Mouse (Mus musculus) Patski (cell line): ENCODE data around the gene Acta1. TPM values are rescaled to one million over a fixed set of nuclear protein-coding genes. Genes with fewer than 3 reads are reported as not detected.

ENCODE experiments used
- ATAC-seq: fragments of 100-300 bp; one replicate; pipeline ENCODE4 v1.8.0; 2021
- CTCF ChIA-PET: fragments of 350-600 bp; sonication (Branson Sonifier 250); formaldehyde crosslinking; loops from one replicate; lab custom pipeline; 2022; ENCODE audit warnings: inconsistent platforms; lab: Charles Lee
- POLR2A ChIA-PET: fragments of 350-600 bp; sonication (Branson Sonifier 250); formaldehyde crosslinking; loops from one replicate; lab custom pipeline; 2022; ENCODE audit warnings: antibody characterized with exemption, inconsistent platforms; lab: Charles Lee
- DNase-seq: peaks from one replicate; pipeline ENCODE4 v3.0.0-alpha.2; 2011; ENCODE audit warnings: low read depth, low spot score
- H3K27me3 ChIP-seq: fragments of 371-371 bp; one replicate; pipeline ENCODE4 v1.5.1; 2021
- CTCF ChIP-seq: fragments of 100-300 bp; IDR thresholded peaks from one replicate; pipeline ENCODE4 v1.5.1; 2021
- in situ Hi-C: fragments of 300-500 bp; cut with MboI; formaldehyde crosslinking; loops from 3 replicates; pipeline ENCODE4 v1.11.1; 2018; ENCODE audit warnings: low pct_unique_long_range_greater_than_20kb, mixed read lengths
- polyA plus RNA-seq: library from polyadenylated mRNA; unstranded; gene quantifications from one replicate; pipeline ENCODE4 v1.2.3, GENCODE M21; 2021

Acta1 gene
- polyA plus RNA-seq, 1 experiment from 2014 or later: 0.12 TPM

DNA sequence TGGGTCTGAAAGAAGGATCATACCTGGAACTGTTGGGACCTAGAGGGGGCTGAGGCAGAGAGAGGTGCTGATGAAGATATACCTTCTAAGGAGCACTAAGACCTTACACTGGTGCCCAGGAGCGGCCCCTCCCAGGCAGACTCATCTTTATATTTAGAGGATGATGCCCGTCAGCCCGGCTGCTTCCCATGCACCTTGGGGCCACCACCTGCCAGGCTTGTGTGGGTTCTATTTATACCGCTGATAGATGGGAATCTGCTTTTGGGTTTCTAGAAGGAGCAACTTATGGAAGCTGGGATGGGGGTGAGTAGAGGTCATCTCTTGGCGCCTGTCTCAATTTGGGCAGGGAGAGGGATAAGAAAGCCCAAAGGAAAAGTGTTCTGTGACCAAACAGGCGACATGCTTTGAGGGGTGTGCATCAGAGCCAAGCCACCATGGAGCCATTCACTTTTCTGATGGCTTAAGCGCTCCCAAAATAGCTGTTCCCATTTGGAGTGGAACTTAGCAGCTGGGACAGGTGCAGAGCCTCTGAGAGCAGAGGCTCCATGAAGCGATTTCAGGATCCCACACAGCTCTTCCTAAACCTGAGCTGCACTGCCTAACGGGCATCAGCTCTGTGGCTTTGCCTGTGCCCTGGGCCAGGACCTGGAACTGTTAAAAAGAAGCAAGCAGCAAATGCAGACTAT lies 1.3 kb upstream of the Acta1 start:
- ChIA-PET CTCF (interaction anchor here (2.8 kb wide), 1 partner anchor 29 kb away, joined by 11 read pairs; no protein-coding TSS in a partner anchor), POLR2A (no interaction called here)
- in situ Hi-C loops: no loop called here
- no peak for TF ChIP-seq CTCF
- peaks cover 6% of the 10 kb centered on the region for H3K27me3 ChIP-seq
- ATAC-seq (no peak), DNase-seq (no peak)

GRCm38 (mm10) chr8:123895230-123895629 lies 679 bp upstream of the Acta1 start:
- peaks cover 6% of the 10 kb centered on the region for H3K27me3 ChIP-seq
- DNase-seq (no peak), ATAC-seq (no peak)
- CTCF ChIA-PET: interaction anchor here (2.8 kb wide), 1 partner anchor 30 kb away, joined by 11 read pairs; no protein-coding TSS in a partner anchor
- no peak for TF ChIP-seq CTCF
- in situ Hi-C loops: no loop called here
- POLR2A ChIA-PET: no interaction called here

GRCm38 (mm10) chr8:123893413-123893812 lies 1.1 kb downstream of the Acta1 start:
- ChIA-PET CTCF (no interaction called here), POLR2A (no interaction called here)
- TF ChIP-seq CTCF: no peak
- H3K27me3 ChIP-seq: peaks cover 6% of the 10 kb centered on the region
- ATAC-seq: no peak
- in situ Hi-C loops: no loop called here
- no peak for DNase-seq

DNA sequence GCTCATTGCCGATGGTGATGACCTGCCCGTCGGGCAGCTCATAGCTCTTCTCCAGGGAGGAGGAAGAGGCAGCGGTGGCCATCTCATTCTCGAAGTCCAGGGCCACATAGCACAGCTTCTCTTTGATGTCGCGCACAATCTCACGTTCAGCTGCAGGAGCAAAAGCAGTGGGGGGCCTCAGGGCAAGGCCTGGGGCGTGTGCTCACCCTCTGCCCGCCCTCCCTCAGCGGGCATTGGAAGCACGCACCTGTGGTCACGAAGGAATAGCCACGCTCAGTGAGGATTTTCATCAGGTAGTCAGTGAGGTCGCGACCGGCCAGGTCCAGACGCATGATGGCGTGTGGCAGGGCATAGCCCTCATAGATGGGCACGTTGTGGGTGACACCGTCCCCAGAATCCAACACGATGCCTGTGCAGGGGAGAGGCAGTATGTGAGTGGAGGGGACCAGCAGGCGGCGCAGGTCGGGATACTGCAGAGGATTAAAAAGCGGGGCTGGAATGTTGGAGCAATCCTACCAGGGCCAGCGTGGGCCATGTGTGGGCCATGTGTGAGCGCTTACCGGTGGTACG lies 1.9 kb downstream of the Acta1 start:
- peaks cover 6% of the 10 kb centered on the region for H3K27me3 ChIP-seq
- no peak for ATAC-seq
- DNase-seq: no peak
- TF ChIP-seq CTCF: no peak
- POLR2A ChIA-PET: no interaction called here
- CTCF ChIA-PET: no interaction called here
- in situ Hi-C loops: no loop called here

DNA sequence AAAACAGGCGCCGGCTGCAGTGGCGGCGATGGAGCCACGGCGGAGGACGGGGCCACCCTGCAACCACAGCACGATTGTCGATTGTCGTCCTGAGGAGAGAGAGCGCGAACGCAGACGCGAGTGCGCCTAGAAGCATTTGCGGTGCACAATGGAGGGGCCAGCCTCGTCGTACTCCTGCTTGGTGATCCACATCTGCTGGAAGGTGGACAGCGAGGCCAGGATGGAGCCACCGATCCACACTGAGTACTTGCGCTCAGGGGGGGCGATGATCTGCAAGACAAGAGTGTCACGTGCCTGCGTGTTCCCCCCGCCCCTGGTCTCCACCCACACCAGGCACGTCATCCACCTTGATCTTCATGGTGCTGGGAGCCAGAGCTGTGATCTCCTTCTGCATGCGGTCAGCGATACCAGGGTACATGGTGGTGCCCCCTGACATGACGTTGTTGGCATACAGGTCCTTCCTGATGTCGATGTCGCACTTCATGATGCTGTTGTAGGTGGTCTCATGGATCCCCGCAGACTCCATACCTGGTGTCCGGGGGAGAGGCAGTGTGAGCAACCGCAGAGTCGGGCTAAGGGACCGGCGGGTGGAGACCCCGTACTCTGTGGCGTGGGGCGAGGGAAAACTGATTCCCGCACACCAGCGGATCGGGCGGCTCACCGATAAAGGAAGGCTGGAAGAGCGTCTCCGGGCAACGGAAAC lies 2.5 kb downstream of the Acta1 start:
- ChIA-PET CTCF (no interaction called here), POLR2A (no interaction called here)
- no peak for ATAC-seq
- peaks cover 6% of the 10 kb centered on the region for H3K27me3 ChIP-seq
- in situ Hi-C loops: no loop called here
- TF ChIP-seq CTCF: no peak
- DNase-seq: no peak

DNA sequence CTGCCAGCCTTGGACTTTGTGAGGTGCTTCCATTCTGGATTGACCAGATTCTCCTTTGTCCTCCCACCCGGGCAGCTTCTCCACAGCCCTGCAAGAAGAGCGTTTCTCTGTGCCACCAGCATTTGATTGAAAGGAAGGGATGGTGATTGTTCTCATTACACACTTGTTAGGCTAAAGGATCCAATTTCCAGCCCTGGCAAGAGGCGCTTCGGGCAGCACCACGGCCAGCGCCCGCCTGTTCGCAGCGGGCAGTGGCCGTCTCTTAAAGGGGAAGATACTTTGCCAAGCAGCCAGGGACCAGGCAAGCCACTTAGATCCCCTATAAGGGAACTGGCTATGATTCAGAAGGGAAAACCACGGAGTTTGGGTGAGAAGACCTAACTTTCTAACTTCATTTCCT lies 3.3 kb downstream of the Acta1 start:
- DNase-seq (no peak), ATAC-seq (no peak)
- in situ Hi-C loops: no loop called here
- CTCF ChIA-PET: no interaction called here
- no peak for TF ChIP-seq CTCF
- POLR2A ChIA-PET: no interaction called here
- H3K27me3 ChIP-seq: peaks cover 6% of the 10 kb centered on the region

DNA sequence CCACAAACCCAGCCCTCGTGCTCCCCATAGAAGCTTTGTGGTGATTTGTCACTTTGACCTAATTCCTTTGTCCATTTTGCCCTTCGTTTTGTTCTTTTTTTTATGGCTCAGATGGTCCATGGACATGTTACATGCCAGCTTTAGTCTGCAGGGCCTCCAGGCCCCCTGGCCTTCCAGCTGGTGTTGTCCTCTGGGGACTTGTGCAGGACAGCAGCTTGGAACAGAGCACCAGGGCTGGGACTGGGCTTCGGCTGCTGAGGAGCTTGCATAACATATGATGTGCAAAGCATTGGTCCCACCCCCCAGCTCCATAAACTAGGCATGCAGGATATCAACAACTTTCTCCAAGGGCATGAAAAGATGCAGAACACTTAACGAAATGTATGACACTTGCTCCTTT lies 4.8 kb downstream of the Acta1 start:
- POLR2A ChIA-PET: no interaction called here
- DNase-seq: no peak
- peaks cover 6% of the 10 kb centered on the region for H3K27me3 ChIP-seq
- TF ChIP-seq CTCF: no peak
- CTCF ChIA-PET: no interaction called here
- ATAC-seq: no peak
- in situ Hi-C loops: no loop called here

DNA sequence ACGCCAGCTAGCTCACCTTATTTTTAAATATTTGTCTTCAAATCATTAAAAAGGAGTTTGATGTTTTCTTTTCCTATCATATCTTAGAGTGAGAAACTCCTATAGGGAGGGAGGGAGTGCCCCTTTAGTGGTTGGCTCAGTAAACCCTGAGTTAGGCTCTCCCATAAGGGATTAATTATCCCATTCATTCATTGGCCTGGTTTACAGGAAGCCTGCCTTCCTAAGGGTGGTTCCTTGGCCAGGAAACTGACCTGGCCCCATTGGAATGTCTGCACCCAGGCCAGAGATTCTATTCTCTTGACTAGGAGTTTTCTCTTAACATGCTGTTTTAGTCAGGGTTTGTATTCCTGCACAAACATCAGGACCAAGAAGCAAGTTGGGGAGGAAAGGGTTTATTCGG lies 6.6 kb downstream of the Acta1 start:
- in situ Hi-C loops: no loop called here

GRCm38 (mm10) chr8:123887163-123887562 lies 7.4 kb downstream of the Acta1 start:
- TF ChIP-seq CTCF: no peak
- ChIA-PET POLR2A (no interaction called here), CTCF (no interaction called here)
- in situ Hi-C loops: no loop called here
- ATAC-seq (no peak), DNase-seq (no peak)
- peaks cover 6% of the 10 kb centered on the region for H3K27me3 ChIP-seq

More for the DNA sequence above, 6.6 kb downstream of the Acta1 start:
- no peak for TF ChIP-seq CTCF
- ChIA-PET CTCF (no interaction called here), POLR2A (no interaction called here)
- DNase-seq (no peak), ATAC-seq (no peak)
- peaks cover 6% of the 10 kb centered on the region for H3K27me3 ChIP-seq

DNA sequence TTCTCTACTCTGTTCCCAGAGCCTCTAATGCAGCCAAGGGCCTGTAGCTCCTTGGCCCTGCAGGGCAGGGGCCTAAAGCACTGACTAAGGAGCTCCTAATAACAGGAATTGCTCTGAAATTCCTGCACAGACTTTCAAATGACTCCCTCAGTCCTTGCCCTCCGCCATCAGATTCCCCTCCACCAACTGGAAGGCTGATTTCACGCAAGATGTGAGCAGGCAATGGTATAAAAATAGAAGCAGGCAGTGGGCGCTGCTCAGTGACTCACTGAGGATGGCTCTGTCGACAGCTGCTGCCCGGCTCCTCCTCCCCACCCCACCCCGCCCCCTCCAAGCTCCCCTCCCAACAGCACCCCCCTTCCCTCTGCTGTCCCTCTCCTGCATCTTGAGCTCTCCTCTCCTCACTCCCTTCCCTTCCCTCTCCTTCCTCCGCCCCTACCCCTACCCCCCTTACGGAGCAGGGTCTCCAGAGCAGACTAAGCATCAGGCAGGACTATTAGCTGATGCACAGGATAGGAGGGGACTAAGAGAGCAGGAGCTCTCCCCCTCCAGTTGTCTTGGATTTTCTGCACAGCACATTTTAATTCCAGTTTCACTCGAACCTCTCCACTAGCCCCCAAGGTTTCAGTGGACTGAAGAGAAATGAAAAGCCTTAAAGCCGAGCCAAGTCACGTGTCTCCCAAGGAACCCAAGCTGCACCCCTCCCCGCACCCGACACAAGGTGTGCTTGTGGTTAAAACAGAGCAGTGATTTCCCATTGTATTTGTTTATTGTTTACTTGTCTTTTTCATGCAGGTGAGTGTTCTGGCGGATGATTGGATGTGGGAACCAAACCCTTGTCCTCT lies 9.6 kb downstream of the Acta1 start:
- peak; percentile 9 for DNase-seq
- ATAC-seq: peak; percentile 68
- H3K27me3 ChIP-seq: no peaks in the 10 kb centered on the region
- TF ChIP-seq CTCF: no peak
- POLR2A ChIA-PET: interaction anchor here (1.0 to 1.2 kb wide), 2 partner anchors 18 to 21 kb away, joined by 3 to 4 read pairs; no protein-coding TSS in a partner anchor
- in situ Hi-C loops: no loop called here
- CTCF ChIA-PET: interaction anchor here (1.0 to 1.6 kb wide), 3 partner anchors 9 to 21 kb away, joined by 3 to 5 read pairs (median 4); no protein-coding TSS in a partner anchor
